Mouse (Mus musculus) hindbrain, embryonic 10.5 days (tissue): ENCODE data around the gene Tgfb2. TPM values are rescaled to one million over a fixed set of nuclear protein-coding genes. Genes with fewer than 3 reads are reported as not detected.

Experiments used
- DNase-seq: peaks from one replicate; pipeline ENCODE4 v3.0.0-alpha.2; 2017; ENCODE audit warnings: low spot score
- H3K27ac ChIP-seq: fragments of 300-500 bp; sonication (generic); 2 replicates; pipeline ENCODE4 v1.5.1; 2016; ENCODE audit warnings: mild to moderate bottlenecking, moderate library complexity
- H3K27me3 ChIP-seq: fragments of 300-500 bp; sonication (generic); 2 replicates; pipeline ENCODE4 v1.6.1; 2016; ENCODE audit warnings: mild to moderate bottlenecking; ENCODE audit not compliant: poor library complexity, insufficient read depth, severe bottlenecking
- H3K36me3 ChIP-seq: fragments of 300-500 bp; sonication (generic); 2 replicates; pipeline ENCODE4 v1.6.1; 2016; ENCODE audit warnings: mild to moderate bottlenecking, moderate library complexity
- H3K4me1 ChIP-seq: fragments of 300-500 bp; sonication (generic); replicated peaks from 2 replicates; pipeline ENCODE4 v1.6.1; 2016; ENCODE audit warnings: mild to moderate bottlenecking
- H3K4me3 ChIP-seq: fragments of 300-500 bp; sonication (generic); 2 replicates; pipeline ENCODE4 v1.5.1; 2016; ENCODE audit warnings: mild to moderate bottlenecking, moderate library complexity
- H3K9me3 ChIP-seq: fragments of 300-500 bp; sonication (generic); 2 replicates; pipeline ENCODE4 v1.6.1; 2016; ENCODE audit warnings: mild to moderate bottlenecking, moderate library complexity
- WGBS: fragments of 180-500 bp; shearing (Covaris S2); methylation state at CpG from one replicate; pipeline ENCODE4 v1.1.7; 2016; 5-methylcytosine and 5-hydroxymethylcytosine counted together
- polyA plus RNA-seq: library from polyadenylated mRNA; unstranded; fragments of >200 nt; fragmentation: Nextera tagmentation; extraction: Ambion mirVana; gene quantifications from 2 replicates; pipeline ENCODE4 v1.2.1, GENCODE M21; 2016

The Tgfb2 gene
- polyA plus RNA-seq, 1 experiment from 2014 or later = 16.1 TPM

- Histone ChIP-seq H3K27me3 (no peaks in the 10 kb centered on the region), H3K27ac (no peak overlapping the region), H3K4me3 (no peak overlapping the region), H3K36me3 (no peaks in the 10 kb centered on the region), H3K9me3 (no peaks in the 10 kb centered on the region), H3K4me1 (no peaks in the 10 kb centered on the region)
- WGBS = 88% methylated on average over 7 of the region's 7 CpGs
- no peak for DNase-seq
Measured at GRCm38 (mm10) chr1:186627451-186627995, 78.3 kb downstream of the Tgfb2 start.

GRCm38 (mm10) chr1:186624474-186624873 is 81.3 kb downstream of the Tgfb2 start:
- no peaks in the 10 kb centered on the region for H3K4me1 ChIP-seq
- H3K9me3 ChIP-seq = no peaks in the 10 kb centered on the region
- H3K27me3 ChIP-seq = no peaks in the 10 kb centered on the region
- WGBS = 79% methylated on average over 5 of the region's 5 CpGs
- DNase-seq = no peak
- H3K36me3 ChIP-seq = no peaks in the 10 kb centered on the region
- H3K27ac ChIP-seq = no peak overlapping the region
- H3K4me3 ChIP-seq = no peak overlapping the region

GRCm38 (mm10) chr1:186621812-186622211 is 84.0 kb downstream of the Tgfb2 start:
- no peaks in the 10 kb centered on the region for H3K27me3 ChIP-seq
- no peak overlapping the region for H3K4me3 ChIP-seq
- no peak overlapping the region for H3K27ac ChIP-seq
- H3K9me3 ChIP-seq = no peaks in the 10 kb centered on the region
- DNase-seq = no peak
- H3K36me3 ChIP-seq = no peaks in the 10 kb centered on the region
- no peaks in the 10 kb centered on the region for H3K4me1 ChIP-seq
- 94% methylated on average over 3 of the region's 3 CpGs for WGBS

GRCm38 (mm10) chr1:186618285-186618684 is 87.5 kb downstream of the Tgfb2 start:
- Histone ChIP-seq H3K27me3 (no peaks in the 10 kb centered on the region), H3K9me3 (no peaks in the 10 kb centered on the region), H3K4me1 (no peaks in the 10 kb centered on the region), H3K4me3 (no peak overlapping the region), H3K36me3 (no peaks in the 10 kb centered on the region), H3K27ac (no peak overlapping the region)
- 83% methylated on average over 6 of the region's 6 CpGs for WGBS
- DNase-seq = no peak

GRCm38 (mm10) chr1:186611371-186611770 is 94.4 kb downstream of the Tgfb2 start:
- WGBS = 93% methylated on average over 2 of the region's 2 CpGs
- H3K36me3 ChIP-seq = no peaks in the 10 kb centered on the region
- H3K4me3 ChIP-seq = no peak overlapping the region
- DNase-seq = no peak
- no peaks in the 10 kb centered on the region for H3K9me3 ChIP-seq
- H3K27me3 ChIP-seq = no peaks in the 10 kb centered on the region
- H3K4me1 ChIP-seq = peaks cover 14% of the 10 kb centered on the region
- no peak overlapping the region for H3K27ac ChIP-seq

- no peak for DNase-seq
- no peaks in the 10 kb centered on the region for H3K9me3 ChIP-seq
- H3K27me3 ChIP-seq = no peaks in the 10 kb centered on the region
- H3K36me3 ChIP-seq = no peaks in the 10 kb centered on the region
- peak overlapping the region; percentile 84 for H3K27ac ChIP-seq
- 90% methylated on average over 5 of the region's 5 CpGs for WGBS
- no peak overlapping the region for H3K4me3 ChIP-seq
- peaks cover 14% of the 10 kb centered on the region for H3K4me1 ChIP-seq
Measured at GRCm38 (mm10) chr1:186610481-186610880, 95.3 kb downstream of the Tgfb2 start.

GRCm38 (mm10) chr1:186609793-186610233 is 96.0 kb downstream of the Tgfb2 start:
- Histone ChIP-seq H3K27me3 (no peaks in the 10 kb centered on the region), H3K4me1 (peaks cover 14% of the 10 kb centered on the region), H3K9me3 (no peaks in the 10 kb centered on the region), H3K27ac (peak overlapping the region; percentile 84), H3K36me3 (no peaks in the 10 kb centered on the region), H3K4me3 (peak overlapping the region; percentile 27)
- 12% methylated on average over 9 of the region's 10 CpGs for WGBS
- peak; percentile 52 for DNase-seq

- Histone ChIP-seq H3K4me3 (no peak overlapping the region), H3K36me3 (no peaks in the 10 kb centered on the region), H3K27me3 (no peaks in the 10 kb centered on the region), H3K4me1 (peaks cover 14% of the 10 kb centered on the region), H3K9me3 (no peaks in the 10 kb centered on the region), H3K27ac (no peak overlapping the region)
- WGBS = 91% methylated on average over 3 of the region's 3 CpGs
- no peak for DNase-seq
Measured at GRCm38 (mm10) chr1:186608116-186608515, 97.7 kb downstream of the Tgfb2 start.

- DNase-seq = no peak
- WGBS = 78% methylated on average over 2 of the region's 2 CpGs
- Histone ChIP-seq H3K36me3 (no peaks in the 10 kb centered on the region), H3K27ac (no peak overlapping the region), H3K4me3 (no peak overlapping the region), H3K27me3 (no peaks in the 10 kb centered on the region), H3K4me1 (peaks cover 24% of the 10 kb centered on the region), H3K9me3 (no peaks in the 10 kb centered on the region)
Measured at GRCm38 (mm10) chr1:186605635-186606034, 100.2 kb downstream of the Tgfb2 start.

GRCm38 (mm10) chr1:186604124-186604523 is 101.7 kb downstream of the Tgfb2 start:
- DNase-seq = no peak
- 93% methylated on average over 5 of the region's 5 CpGs for WGBS
- H3K9me3 ChIP-seq = no peaks in the 10 kb centered on the region
- H3K4me3 ChIP-seq = no peak overlapping the region
- no peak overlapping the region for H3K27ac ChIP-seq
- H3K36me3 ChIP-seq = no peaks in the 10 kb centered on the region
- no peaks in the 10 kb centered on the region for H3K27me3 ChIP-seq
- H3K4me1 ChIP-seq = peaks cover 10% of the 10 kb centered on the region

GRCm38 (mm10) chr1:186588226-186588625 is 117.6 kb downstream of the Tgfb2 start:
- H3K27ac ChIP-seq = no peak overlapping the region
- H3K36me3 ChIP-seq = no peaks in the 10 kb centered on the region
- DNase-seq = no peak
- H3K27me3 ChIP-seq = no peaks in the 10 kb centered on the region
- no peaks in the 10 kb centered on the region for H3K4me1 ChIP-seq
- H3K9me3 ChIP-seq = no peaks in the 10 kb centered on the region
- no peak overlapping the region for H3K4me3 ChIP-seq
- WGBS = 89% methylated on average over 2 of the region's 2 CpGs

GRCm38 (mm10) chr1:186587065-186587804 is 118.6 kb downstream of the Tgfb2 start:
- H3K4me3 ChIP-seq = no peak overlapping the region
- H3K9me3 ChIP-seq = no peaks in the 10 kb centered on the region
- H3K36me3 ChIP-seq = no peaks in the 10 kb centered on the region
- WGBS = 88% methylated on average over 8 of the region's 8 CpGs
- H3K4me1 ChIP-seq = no peaks in the 10 kb centered on the region
- H3K27ac ChIP-seq = no peak overlapping the region
- no peak for DNase-seq
- H3K27me3 ChIP-seq = no peaks in the 10 kb centered on the region

- DNase-seq = no peak
- H3K9me3 ChIP-seq = no peaks in the 10 kb centered on the region
- no peak overlapping the region for H3K27ac ChIP-seq
- no peaks in the 10 kb centered on the region for H3K4me1 ChIP-seq
- WGBS = 67% methylated on average over 2 of the region's 2 CpGs
- no peaks in the 10 kb centered on the region for H3K27me3 ChIP-seq
- no peak overlapping the region for H3K4me3 ChIP-seq
- no peaks in the 10 kb centered on the region for H3K36me3 ChIP-seq
Measured at GRCm38 (mm10) chr1:186585571-186586164, 120.1 kb downstream of the Tgfb2 start.
